Mouse (Mus musculus) midbrain, embryonic 14.5 days (tissue): ENCODE data around the gene Ears2. TPM values are rescaled to one million over a fixed set of nuclear protein-coding genes. Genes with fewer than 3 reads are reported as not detected.

Experiments
- ATAC-seq: fragments of 200-750 bp; cut with Nextera tagmentation; 2 replicates; pipeline ENCODE4 v1.8.0; 2017; ENCODE audit warnings: moderate number of reproducible peaks, moderate library complexity; ENCODE audit not compliant: low FRiP score, low TSS enrichment
- DNase-seq: peaks from one replicate; pipeline ENCODE4 v3.0.0-alpha.2; 2015
- H3K27ac ChIP-seq: fragments of 300-500 bp; sonication (generic); replicated peaks from 2 replicates; pipeline ENCODE4 v1.5.1; 2014; ENCODE audit warnings: mild to moderate bottlenecking, low read depth, low read length, moderate library complexity
- H3K27me3 ChIP-seq: fragments of 300-500 bp; sonication (generic); 2 replicates; pipeline ENCODE4 v1.6.1; 2014; ENCODE audit warnings: low read length, control low read depth, mixed read lengths; ENCODE audit not compliant: control insufficient read depth, insufficient read depth
- H3K36me3 ChIP-seq: fragments of 300-500 bp; sonication (generic); 2 replicates; pipeline ENCODE4 v1.6.1; 2014; ENCODE audit warnings: low read length, control low read depth; ENCODE audit not compliant: control insufficient read depth, insufficient read depth
- H3K4me1 ChIP-seq: fragments of 300-500 bp; sonication (generic); 2 replicates; pipeline ENCODE4 v1.6.1; 2014; ENCODE audit warnings: mild to moderate bottlenecking, antibody characterized with exemption, low read length, control low read depth; ENCODE audit not compliant: control insufficient read depth, insufficient read depth
- H3K4me2 ChIP-seq: fragments of 300-500 bp; sonication (generic); 2 replicates; pipeline ENCODE4 v1.6.1; 2014; ENCODE audit warnings: mild to moderate bottlenecking, low read length, moderate library complexity
- H3K4me3 ChIP-seq: fragments of 300-500 bp; sonication (generic); replicated peaks from 2 replicates; pipeline ENCODE4 v1.5.1; 2014; ENCODE audit warnings: low read depth, low read length
- H3K9ac ChIP-seq: fragments of 300-500 bp; sonication (generic); replicated peaks from 2 replicates; pipeline ENCODE4 v1.6.1; 2014; ENCODE audit warnings: mild to moderate bottlenecking, low read length, moderate library complexity
- H3K9me3 ChIP-seq: fragments of 300-500 bp; sonication (generic); 2 replicates; pipeline ENCODE4 v1.6.1; 2016; ENCODE audit warnings: low read length, control low read depth, mixed read lengths; ENCODE audit not compliant: control insufficient read depth
- WGBS: fragments of 180-500 bp; shearing (Covaris S2); extraction: QIAGEN DNeasy Blood & Tissue Kit; methylation state at CpG from one replicate; pipeline ENCODE4 v1.1.7; 2014; 5-methylcytosine and 5-hydroxymethylcytosine counted together
- polyA plus RNA-seq: library from polyadenylated mRNA; unstranded; fragments of >200 nt; fragmentation: Nextera tagmentation; extraction: Ambion mirVana; gene quantifications from 2 replicates; pipeline ENCODE4 v1.2.1, GENCODE M21; 2014

Ears2 gene
- polyA plus RNA-seq, 1 experiment from 2014 or later: 11.0 TPM

DNA sequence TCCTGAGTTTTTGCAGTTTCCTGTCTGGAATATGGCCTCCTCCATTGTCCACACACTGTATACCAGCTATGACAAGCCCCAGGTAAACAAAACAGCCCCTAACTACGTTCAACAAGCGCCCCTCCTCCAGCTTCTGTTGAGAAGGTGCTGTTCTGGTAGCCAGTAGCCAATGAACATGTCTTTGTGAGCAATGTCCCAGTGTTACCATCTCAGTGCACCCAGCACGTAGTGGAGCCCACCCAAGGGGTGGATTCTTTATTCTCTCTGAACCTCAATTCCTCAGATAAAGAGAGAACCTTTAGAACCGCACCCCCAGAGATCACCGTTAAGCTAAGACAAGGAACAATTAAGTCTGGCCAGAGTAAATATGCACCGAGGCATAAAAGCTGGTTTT, 46.8 kb downstream of the Ears2 start:
- peak overlapping the region; percentile 67 for H3K4me2 ChIP-seq
- no peaks in the 10 kb centered on the region for H3K36me3 ChIP-seq
- H3K27ac ChIP-seq: peak overlapping the region; percentile 93
- H3K27me3 ChIP-seq: no peaks in the 10 kb centered on the region
- H3K9me3 ChIP-seq: no peaks in the 10 kb centered on the region
- peak; percentile 67 for DNase-seq
- peak; percentile 55 for ATAC-seq
- H3K9ac ChIP-seq: peak overlapping the region; percentile 85
- H3K4me1 ChIP-seq: peaks cover 29% of the 10 kb centered on the region
- WGBS: 3% methylated on average over 6 of the region's 6 CpGs
- H3K4me3 ChIP-seq: peak overlapping the region; percentile 77

DNA sequence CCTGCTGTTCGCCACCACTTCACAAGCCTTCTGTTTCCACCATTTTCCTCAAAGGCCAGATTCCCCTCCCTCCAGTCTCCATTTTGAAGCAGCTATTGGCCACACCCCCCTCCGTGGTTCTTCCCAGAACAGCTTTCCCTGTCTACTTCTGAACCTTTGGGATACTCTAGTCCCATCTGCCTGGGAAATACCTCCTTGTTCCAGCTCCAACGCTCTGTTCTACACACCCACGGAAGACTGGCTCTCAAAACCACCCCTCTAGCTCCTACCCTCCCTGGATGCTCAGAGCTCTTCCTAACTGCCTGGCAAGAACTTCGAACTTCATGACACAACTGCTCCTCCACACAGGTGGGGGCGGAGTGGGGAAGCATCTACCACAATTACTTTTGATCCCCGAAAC, 48.1 kb downstream of the Ears2 start:
- peaks cover 31% of the 10 kb centered on the region for H3K4me1 ChIP-seq
- H3K9ac ChIP-seq: no peak overlapping the region; the same call in 1 of the 2 replicates
- peak overlapping the region; percentile 77 for H3K4me3 ChIP-seq

DNA sequence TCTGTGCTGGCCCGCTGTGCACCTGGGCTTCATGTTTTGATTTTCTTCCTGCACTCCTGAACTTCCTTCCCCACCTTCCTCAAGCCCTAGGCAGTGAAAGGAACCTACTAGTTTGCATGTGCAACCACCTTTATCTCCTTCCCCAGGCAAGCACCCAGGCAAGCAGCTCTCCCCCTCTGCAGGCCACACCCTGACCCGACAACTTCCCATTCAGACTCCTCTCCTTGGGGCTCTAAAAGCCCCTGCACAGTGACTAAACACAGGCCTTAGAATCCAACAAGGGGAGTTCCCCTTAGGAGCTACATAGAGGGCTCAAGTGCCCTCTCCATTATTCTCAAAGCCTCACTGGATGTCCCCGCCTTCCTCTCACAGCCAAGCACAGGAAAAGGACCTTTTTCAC, 48.8 kb downstream of the Ears2 start:
- no peaks in the 10 kb centered on the region for H3K27me3 ChIP-seq
- H3K4me1 ChIP-seq: peaks cover 31% of the 10 kb centered on the region
- peak overlapping the region; percentile 67 for H3K4me2 ChIP-seq
- no peak overlapping the region for H3K9ac ChIP-seq
- DNase-seq: no peak
- H3K36me3 ChIP-seq: no peaks in the 10 kb centered on the region
- no peak for ATAC-seq
- H3K9me3 ChIP-seq: no peaks in the 10 kb centered on the region
- no peak overlapping the region for H3K4me3 ChIP-seq
- H3K27ac ChIP-seq: no peak overlapping the region
- 72% methylated on average over 3 of the region's 3 CpGs for WGBS

More for the DNA sequence above, 48.1 kb downstream of the Ears2 start:
- ATAC-seq (no peak), DNase-seq (no peak)
- Histone ChIP-seq H3K36me3 (no peaks in the 10 kb centered on the region), H3K27me3 (no peaks in the 10 kb centered on the region), H3K9me3 (no peaks in the 10 kb centered on the region), H3K27ac (no peak overlapping the region), H3K4me2 (peak overlapping the region; percentile 67)
- WGBS: 89% methylated on average over 7 of the region's 7 CpGs

- H3K4me2 ChIP-seq: peak overlapping the region; percentile 15; the same call in 1 of the 2 replicates
- peaks cover 31% of the 10 kb centered on the region for H3K4me1 ChIP-seq
Observed at GRCm38 (mm10) chr7:122015734-122016133, 51.3 kb downstream of the Ears2 start.

DNA sequence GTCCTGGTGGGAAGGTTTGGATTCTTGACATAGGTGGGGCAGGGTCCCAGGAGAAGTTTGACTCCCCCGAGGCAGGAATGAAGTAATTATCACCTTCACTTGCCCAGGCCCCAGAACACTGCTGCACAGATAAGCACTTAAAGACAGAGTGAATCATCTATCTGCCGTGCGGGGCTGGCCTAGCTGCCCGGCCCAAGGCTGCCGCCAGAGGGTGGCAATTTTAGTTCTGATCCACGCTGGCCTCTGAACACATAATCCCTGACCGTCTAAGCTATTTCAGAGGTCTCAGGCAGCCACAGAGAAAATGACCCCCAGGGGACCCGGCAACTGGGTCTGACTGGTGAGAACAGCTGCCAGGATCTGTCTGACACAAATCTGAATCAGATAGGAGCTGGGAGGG, 52.0 kb downstream of the Ears2 start:
- WGBS: 43% methylated on average over 8 of the region's 8 CpGs
- H3K27ac ChIP-seq: no peak overlapping the region
- H3K27me3 ChIP-seq: no peaks in the 10 kb centered on the region
- H3K9me3 ChIP-seq: no peaks in the 10 kb centered on the region
- H3K4me1 ChIP-seq: peaks cover 31% of the 10 kb centered on the region
- 0 out of 2 replicates have a peak overlapping the region, but pooled peaks have one; percentile 1 for H3K4me3 ChIP-seq
- H3K36me3 ChIP-seq: peaks cover 23% of the 10 kb centered on the region
- ATAC-seq (no peak), DNase-seq (no peak)
- H3K4me2 ChIP-seq: 0 out of 2 replicates have a peak overlapping the region, but pooled peaks have one; percentile 15
- no peak overlapping the region for H3K9ac ChIP-seq

More at GRCm38 (mm10) chr7:122015734-122016133, 51.3 kb downstream of the Ears2 start:
- 66% methylated on average over 10 of the region's 10 CpGs for WGBS
- Histone ChIP-seq H3K4me3 (0 out of 2 replicates have a peak overlapping the region, but pooled peaks have one; percentile 1), H3K36me3 (peaks cover 17% of the 10 kb centered on the region), H3K9me3 (no peaks in the 10 kb centered on the region), H3K27ac (no peak overlapping the region; the same call in 1 of the 2 replicates), H3K9ac (no peak overlapping the region), H3K27me3 (no peaks in the 10 kb centered on the region)
- ATAC-seq (no peak), DNase-seq (no peak)

- Histone ChIP-seq H3K9ac (no peak overlapping the region), H3K4me2 (no peak overlapping the region), H3K27me3 (no peaks in the 10 kb centered on the region), H3K36me3 (peaks cover 43% of the 10 kb centered on the region), H3K4me1 (peaks cover 14% of the 10 kb centered on the region), H3K9me3 (no peaks in the 10 kb centered on the region), H3K4me3 (no peak overlapping the region), H3K27ac (no peak overlapping the region)
- WGBS: 85% methylated on average over 10 of the region's 10 CpGs
- no peak for ATAC-seq
- DNase-seq: no peak
Observed at GRCm38 (mm10) chr7:122012949-122013348, 54.1 kb downstream of the Ears2 start.

DNA sequence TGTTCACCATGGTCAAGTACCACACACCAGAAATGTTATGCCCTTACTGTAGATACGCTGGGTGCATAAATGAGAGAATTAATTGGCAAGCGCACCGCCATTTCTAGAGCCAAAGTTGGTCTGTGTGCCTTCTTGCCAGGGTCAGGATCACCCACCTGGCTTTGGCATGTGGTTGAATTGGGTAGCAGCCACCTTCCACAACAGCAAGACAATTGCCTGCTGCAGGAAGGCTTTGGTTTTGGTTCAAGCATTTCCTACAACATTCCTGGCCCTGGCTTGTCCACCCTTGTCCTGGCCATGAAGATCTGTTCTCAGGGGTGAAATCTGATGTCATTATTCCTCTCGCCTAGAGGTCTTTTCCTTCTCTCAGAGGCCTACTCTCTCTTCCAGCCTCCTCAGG, 54.7 kb downstream of the Ears2 start:
- H3K4me1 ChIP-seq: peaks cover 14% of the 10 kb centered on the region
- WGBS: 95% methylated on average over 4 of the region's 4 CpGs
- H3K9ac ChIP-seq: no peak overlapping the region
- peaks cover 48% of the 10 kb centered on the region for H3K36me3 ChIP-seq
- no peaks in the 10 kb centered on the region for H3K27me3 ChIP-seq
- H3K4me2 ChIP-seq: no peak overlapping the region
- H3K27ac ChIP-seq: no peak overlapping the region
- ATAC-seq (no peak), DNase-seq (no peak)
- no peaks in the 10 kb centered on the region for H3K9me3 ChIP-seq
- H3K4me3 ChIP-seq: no peak overlapping the region

DNA sequence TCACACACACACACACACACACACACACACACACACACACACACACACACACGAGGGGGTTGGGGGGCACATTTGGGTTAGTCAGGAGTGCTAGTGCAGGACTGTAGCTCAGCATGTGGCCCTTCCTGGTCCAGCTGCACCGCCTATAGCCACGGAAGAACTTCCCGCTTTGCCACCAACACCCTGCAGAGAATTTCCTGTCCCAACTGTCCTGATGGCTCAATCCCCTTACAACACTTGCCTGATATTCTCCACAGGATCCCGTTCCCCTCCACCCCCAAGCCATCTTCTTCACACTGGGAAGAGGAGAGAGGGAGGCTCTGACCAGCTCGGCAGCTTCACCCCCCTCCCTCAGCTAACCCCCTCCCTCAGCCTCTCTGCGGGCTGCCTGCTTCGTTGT, 66.7 kb downstream of the Ears2 start:
- 71% methylated on average over 8 of the region's 8 CpGs for WGBS
- Histone ChIP-seq H3K4me1 (no peaks in the 10 kb centered on the region), H3K27ac (no peak overlapping the region), H3K9ac (no peak overlapping the region), H3K4me2 (no peak overlapping the region), H3K27me3 (no peaks in the 10 kb centered on the region), H3K9me3 (no peaks in the 10 kb centered on the region), H3K4me3 (no peak overlapping the region), H3K36me3 (peaks cover 94% of the 10 kb centered on the region)
- ATAC-seq (no peak), DNase-seq (no peak)

DNA sequence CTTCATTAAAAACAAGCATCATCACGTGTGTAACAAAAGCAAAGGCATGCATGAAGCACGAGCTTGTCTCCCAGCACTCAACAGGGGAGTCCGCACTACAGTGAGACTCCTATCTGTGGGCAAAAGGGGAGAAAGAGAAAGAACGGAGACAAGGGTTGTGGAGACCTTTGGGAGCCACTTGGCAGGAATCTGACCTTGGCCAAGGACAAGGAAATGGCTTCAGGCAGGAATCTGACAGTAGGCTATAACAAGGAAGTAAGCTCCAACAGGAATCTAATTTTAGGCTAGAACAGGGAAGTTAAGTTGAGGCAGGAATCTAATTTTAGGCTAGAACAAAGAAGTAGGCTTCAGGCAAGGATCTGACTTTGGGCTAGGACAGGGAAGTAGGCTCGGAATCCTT, 71.1 kb downstream of the Ears2 start:
- DNase-seq (no peak), ATAC-seq (no peak)
- WGBS: 93% methylated on average over 5 of the region's 5 CpGs
- Histone ChIP-seq H3K4me2 (no peak overlapping the region), H3K27me3 (no peaks in the 10 kb centered on the region), H3K4me3 (no peak overlapping the region), H3K27ac (no peak overlapping the region), H3K4me1 (no peaks in the 10 kb centered on the region), H3K9ac (no peak overlapping the region), H3K9me3 (no peaks in the 10 kb centered on the region), H3K36me3 (peaks cover 94% of the 10 kb centered on the region)
